Mouse (Mus musculus): ENCODE results near the gene Lad1. TPM values are rescaled to one million over a fixed set of nuclear protein-coding genes. Genes with fewer than 3 reads are reported as not detected.
A peak's percentile ranks its signal among the peaks of the same experiment; 100 is the strongest.

Lad1 gene
- polyA plus RNA-seq, 1 experiment, result 20.5 TPM

DNA sequence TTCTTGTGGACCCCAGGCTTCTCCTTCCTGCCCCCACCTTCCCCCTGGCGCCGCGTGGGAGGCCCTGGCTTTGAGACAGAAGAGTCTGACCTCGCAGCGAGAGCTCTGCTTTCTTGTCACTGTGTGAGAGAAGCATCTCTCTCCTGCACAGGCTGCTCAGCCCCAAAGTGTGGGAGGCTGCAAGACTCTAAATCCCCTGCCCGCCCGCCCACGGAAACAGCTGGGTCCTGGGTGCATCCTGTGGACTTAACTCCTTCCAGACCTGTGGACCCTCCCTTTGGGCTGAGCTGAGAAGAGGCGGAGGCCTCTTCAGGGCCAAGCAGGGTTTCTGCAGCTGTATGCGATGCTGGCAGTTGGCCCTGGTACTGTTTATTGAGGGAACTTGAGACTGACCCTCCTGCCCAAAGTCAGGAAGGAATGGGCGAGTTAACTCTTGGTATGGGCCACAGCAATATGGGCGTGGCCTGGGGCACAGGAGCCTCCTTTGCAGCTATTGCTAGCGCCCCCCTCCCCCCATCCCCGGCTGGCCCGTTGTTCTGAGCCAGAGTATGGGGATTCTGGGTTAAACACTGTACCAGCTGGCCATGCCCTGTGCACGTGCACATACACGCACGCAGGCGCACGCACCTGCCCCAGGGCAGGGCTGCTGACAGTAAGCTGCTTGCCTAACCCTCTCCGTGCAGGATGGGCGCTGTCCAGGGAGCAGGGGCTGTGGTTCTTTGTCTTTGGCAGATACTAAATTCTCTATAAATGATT is 39.4 kb upstream of the Lad1 start, which contains the start of gene Tnni1:
Gene Tnni1, plus strand, starts transcription at position 655 of the 756 bp plus-strand sequence.
- Histone ChIP-seq H3K27me3 (ENCODE audit: control insufficient read depth, insufficient read depth, low read length, poor library complexity, severe bottlenecking) (no peaks in the 10 kb centered on the region), H3K4me3 (ENCODE audit: low read depth, low read length) (peak within 1 kb of the TSS; percentile 20; the same call in 1 of the 2 replicates), H3K9ac (ENCODE audit: low read depth, poor library complexity, severe bottlenecking) (peak within 1 kb of the TSS; percentile 19; the same call in 1 of the 2 replicates), H3K9me3 (replicated peaks; ENCODE audit: control insufficient read depth, insufficient read depth, low read length, poor library complexity, severe bottlenecking) (no peaks in the 10 kb centered on the region), H3K4me1 (ENCODE audit: control insufficient read depth, insufficient read depth, low read length) (peaks cover 1% of the 10 kb centered on the region), H3K36me3 (ENCODE audit: control insufficient read depth, insufficient read depth, low read length, poor library complexity, severe bottlenecking) (no peaks in the 10 kb centered on the region), H3K27ac (ENCODE audit: insufficient read depth, low read length) (no peak within 1 kb of the TSS)
- TF ChIP-seq CTCF (IDR thresholded peaks at IDR 0.05; ENCODE audit: low read depth, low read length) (no peak), POLR2A (IDR thresholded peaks at IDR 0.05; ENCODE audit: insufficient read depth, low read length) (no peak), EP300 (IDR thresholded peaks at IDR 0.05; ENCODE audit: insufficient read depth, low read depth, low read length) (peak; percentile 74; the same call in 1 of the 2 replicates)

DNA sequence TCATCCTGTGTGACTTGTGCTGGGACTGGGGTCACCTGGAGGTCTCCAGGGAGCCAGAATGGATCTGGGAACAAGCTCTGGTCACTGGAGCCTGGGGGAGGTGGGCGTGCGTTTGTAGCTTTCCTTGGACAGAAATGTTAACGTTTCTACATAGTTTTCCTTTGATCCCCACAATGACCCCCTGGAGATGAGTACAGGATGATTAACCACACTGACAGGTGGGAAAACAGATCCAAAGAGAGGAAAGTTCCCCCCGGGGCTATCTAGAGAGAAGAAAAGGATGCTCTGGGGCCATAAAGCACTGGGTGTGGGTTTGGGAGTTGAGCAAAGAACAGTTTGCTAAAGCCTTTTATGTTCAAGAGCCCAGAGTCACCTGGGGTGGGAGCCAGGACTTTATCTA is 37.7 kb upstream of the Lad1 start:
- Histone ChIP-seq H3K36me3 (ENCODE audit: control insufficient read depth, insufficient read depth, low read length, poor library complexity, severe bottlenecking) (no peaks in the 10 kb centered on the region), H3K9ac (ENCODE audit: low read depth, poor library complexity, severe bottlenecking) (no peak overlapping the region), H3K4me3 (ENCODE audit: low read depth, low read length) (no peak overlapping the region), H3K27me3 (ENCODE audit: control insufficient read depth, insufficient read depth, low read length, poor library complexity, severe bottlenecking) (no peaks in the 10 kb centered on the region), H3K9me3 (replicated peaks; ENCODE audit: control insufficient read depth, insufficient read depth, low read length, poor library complexity, severe bottlenecking) (no peaks in the 10 kb centered on the region), H3K4me1 (ENCODE audit: control insufficient read depth, insufficient read depth, low read length) (peaks cover 1% of the 10 kb centered on the region), H3K27ac (ENCODE audit: insufficient read depth, low read length) (no peak overlapping the region)
- TF ChIP-seq POLR2A (IDR thresholded peaks at IDR 0.05; ENCODE audit: insufficient read depth, low read length) (no peak), CTCF (IDR thresholded peaks at IDR 0.05; ENCODE audit: low read depth, low read length) (no peak), EP300 (IDR thresholded peaks at IDR 0.05; ENCODE audit: insufficient read depth, low read depth, low read length) (no peak)

DNA sequence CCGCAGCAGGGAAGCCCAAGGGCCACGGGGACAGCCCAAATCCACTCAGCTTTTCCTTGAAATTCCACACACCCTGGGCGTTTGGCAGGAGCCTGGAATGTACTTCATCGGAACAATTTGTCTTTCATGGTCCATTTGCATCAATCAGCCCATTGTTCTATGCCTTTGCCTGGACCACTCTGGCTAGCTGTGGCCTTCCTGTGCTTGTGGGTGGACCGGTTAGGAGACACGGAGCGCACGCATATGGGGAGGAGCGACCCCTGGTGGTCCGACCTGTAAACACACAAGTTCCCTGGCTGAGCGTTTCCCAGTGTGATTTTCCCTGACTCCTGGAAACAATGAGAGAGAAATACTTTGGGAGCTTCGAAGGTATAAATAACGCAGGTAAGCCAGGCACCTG is 37.2 kb upstream of the Lad1 start:
- H3K27me3 ChIP-seq (ENCODE audit: control insufficient read depth, insufficient read depth, low read length, poor library complexity, severe bottlenecking), result no peaks in the 10 kb centered on the region
- no peak overlapping the region for H3K4me3 ChIP-seq (ENCODE audit: low read depth, low read length)
- no peaks in the 10 kb centered on the region for H3K9me3 ChIP-seq (replicated peaks; ENCODE audit: control insufficient read depth, insufficient read depth, low read length, poor library complexity, severe bottlenecking)
- H3K4me1 ChIP-seq (ENCODE audit: control insufficient read depth, insufficient read depth, low read length), result peaks cover 1% of the 10 kb centered on the region
- TF ChIP-seq CTCF (IDR thresholded peaks at IDR 0.05; ENCODE audit: low read depth, low read length) (peak; percentile 97), POLR2A (IDR thresholded peaks at IDR 0.05; ENCODE audit: insufficient read depth, low read length) (no peak), EP300 (IDR thresholded peaks at IDR 0.05; ENCODE audit: insufficient read depth, low read depth, low read length) (no peak)
- no peaks in the 10 kb centered on the region for H3K36me3 ChIP-seq (ENCODE audit: control insufficient read depth, insufficient read depth, low read length, poor library complexity, severe bottlenecking)
- no peak overlapping the region for H3K27ac ChIP-seq (ENCODE audit: insufficient read depth, low read length)
- H3K9ac ChIP-seq (ENCODE audit: low read depth, poor library complexity, severe bottlenecking), result no peak overlapping the region

DNA sequence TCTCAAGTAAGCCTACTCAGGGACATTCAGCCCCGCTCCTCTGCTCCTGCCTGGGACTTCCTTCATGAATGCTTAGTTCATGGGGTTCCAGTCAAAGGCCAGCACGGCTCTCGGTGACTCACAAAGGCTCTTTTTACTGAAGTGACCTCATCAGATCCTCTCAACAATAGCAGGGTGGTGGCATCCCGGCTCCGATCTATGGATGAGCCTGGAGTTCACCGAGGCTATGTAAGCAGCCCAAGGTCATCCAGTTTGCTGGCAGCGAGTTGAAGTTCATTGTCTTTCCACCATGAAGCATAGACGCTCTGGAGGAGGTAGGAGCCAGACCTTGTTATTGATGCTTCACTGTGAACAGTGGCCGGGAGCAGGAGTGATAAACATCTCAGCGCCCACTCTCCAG is 35.6 kb upstream of the Lad1 start:
- Histone ChIP-seq H3K36me3 (ENCODE audit: control insufficient read depth, insufficient read depth, low read length, poor library complexity, severe bottlenecking) (no peaks in the 10 kb centered on the region), H3K27ac (ENCODE audit: insufficient read depth, low read length) (no peak overlapping the region), H3K9me3 (replicated peaks; ENCODE audit: control insufficient read depth, insufficient read depth, low read length, poor library complexity, severe bottlenecking) (no peaks in the 10 kb centered on the region)

DNA sequence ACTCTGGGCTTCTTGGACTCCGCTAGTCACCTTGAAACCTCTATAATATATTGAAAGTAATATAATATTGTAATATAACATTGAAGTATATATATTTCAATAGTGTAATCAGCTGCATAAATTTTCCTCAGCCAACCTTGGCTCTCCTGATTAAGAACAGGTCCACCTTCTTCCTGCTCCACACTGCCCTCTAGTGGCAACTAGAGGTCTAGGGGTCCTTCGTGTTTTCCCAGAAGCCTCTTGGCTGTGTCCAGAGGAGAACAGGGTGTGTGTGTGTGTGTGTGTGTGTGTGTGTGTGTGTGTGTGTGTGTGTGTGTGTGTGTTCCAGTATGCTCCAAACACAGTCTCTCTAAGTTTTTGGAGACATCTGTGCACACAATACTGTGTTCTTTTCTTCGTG is 30.6 kb upstream of the Lad1 start:
- Histone ChIP-seq H3K4me3 (ENCODE audit: low read depth, low read length) (no peak overlapping the region), H3K36me3 (ENCODE audit: control insufficient read depth, insufficient read depth, low read length, poor library complexity, severe bottlenecking) (no peaks in the 10 kb centered on the region), H3K9me3 (replicated peaks; ENCODE audit: control insufficient read depth, insufficient read depth, low read length, poor library complexity, severe bottlenecking) (no peaks in the 10 kb centered on the region), H3K9ac (ENCODE audit: low read depth, poor library complexity, severe bottlenecking) (no peak overlapping the region), H3K4me1 (ENCODE audit: control insufficient read depth, insufficient read depth, low read length) (peaks cover 3% of the 10 kb centered on the region), H3K27me3 (ENCODE audit: control insufficient read depth, insufficient read depth, low read length, poor library complexity, severe bottlenecking) (no peaks in the 10 kb centered on the region), H3K27ac (ENCODE audit: insufficient read depth, low read length) (no peak overlapping the region)
- TF ChIP-seq CTCF (IDR thresholded peaks at IDR 0.05; ENCODE audit: low read depth, low read length) (peak; percentile 80), POLR2A (IDR thresholded peaks at IDR 0.05; ENCODE audit: insufficient read depth, low read length) (no peak), EP300 (IDR thresholded peaks at IDR 0.05; ENCODE audit: insufficient read depth, low read depth, low read length) (no peak)

More for the DNA sequence above, 35.6 kb upstream of the Lad1 start:
- no peaks in the 10 kb centered on the region for H3K27me3 ChIP-seq (ENCODE audit: control insufficient read depth, insufficient read depth, low read length, poor library complexity, severe bottlenecking)
- peaks cover 1% of the 10 kb centered on the region for H3K4me1 ChIP-seq (ENCODE audit: control insufficient read depth, insufficient read depth, low read length)
- H3K4me3 ChIP-seq (ENCODE audit: low read depth, low read length), result no peak overlapping the region
- TF ChIP-seq CTCF (IDR thresholded peaks at IDR 0.05; ENCODE audit: low read depth, low read length), result no peak
- TF ChIP-seq EP300 (IDR thresholded peaks at IDR 0.05; ENCODE audit: insufficient read depth, low read depth, low read length), result no peak
- TF ChIP-seq POLR2A (IDR thresholded peaks at IDR 0.05; ENCODE audit: insufficient read depth, low read length), result no peak
- no peak overlapping the region for H3K9ac ChIP-seq (ENCODE audit: low read depth, poor library complexity, severe bottlenecking)

DNA sequence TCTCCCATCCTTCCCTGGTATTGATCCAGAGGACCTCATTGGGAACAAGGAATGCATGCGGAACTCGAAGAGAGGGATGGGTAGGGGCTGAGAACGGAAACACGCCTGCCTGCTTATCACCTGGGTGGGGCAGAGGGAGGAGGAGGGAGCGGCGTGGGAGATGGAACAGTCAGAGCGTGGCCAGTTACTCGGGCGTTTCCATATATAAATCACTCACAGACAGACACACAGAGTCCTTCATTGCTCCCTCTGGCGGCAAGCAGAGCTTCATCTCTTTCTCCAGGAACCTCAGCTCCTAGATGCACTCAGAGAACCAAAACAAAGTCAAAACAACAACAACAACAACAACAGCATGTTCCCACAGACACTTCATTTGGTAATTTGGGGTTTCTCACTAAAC is 29.7 kb upstream of the Lad1 start:
- H3K9ac ChIP-seq (ENCODE audit: low read depth, poor library complexity, severe bottlenecking), result 0 out of 2 replicates have a peak overlapping the region, but pooled peaks have one; percentile 19
- no peak overlapping the region for H3K27ac ChIP-seq (ENCODE audit: insufficient read depth, low read length)
- TF ChIP-seq EP300 (IDR thresholded peaks at IDR 0.05; ENCODE audit: insufficient read depth, low read depth, low read length) (no peak), CTCF (IDR thresholded peaks at IDR 0.05; ENCODE audit: low read depth, low read length) (peak; percentile 24), POLR2A (IDR thresholded peaks at IDR 0.05; ENCODE audit: insufficient read depth, low read length) (no peak)
- no peaks in the 10 kb centered on the region for H3K27me3 ChIP-seq (ENCODE audit: control insufficient read depth, insufficient read depth, low read length, poor library complexity, severe bottlenecking)
- H3K36me3 ChIP-seq (ENCODE audit: control insufficient read depth, insufficient read depth, low read length, poor library complexity, severe bottlenecking), result no peaks in the 10 kb centered on the region
- H3K4me3 ChIP-seq (ENCODE audit: low read depth, low read length), result peak overlapping the region; percentile 27; the same call in 1 of the 2 replicates
- H3K9me3 ChIP-seq (replicated peaks; ENCODE audit: control insufficient read depth, insufficient read depth, low read length, poor library complexity, severe bottlenecking), result no peaks in the 10 kb centered on the region
- H3K4me1 ChIP-seq (ENCODE audit: control insufficient read depth, insufficient read depth, low read length), result peaks cover 2% of the 10 kb centered on the region
